Mouse (Mus musculus) heart, postnatal 0 days (tissue): Measurements from ENCODE around the gene Spata9.

ENCODE experiments used
- CTCF ChIP-seq: IDR thresholded peaks from 2 replicates; pipeline ENCODE4 v1.5.1; 2016; ENCODE audit warnings: antibody characterized with exemption, control low read depth, low read depth
- EP300 ChIP-seq: IDR thresholded peaks from 2 replicates; pipeline ENCODE4 v1.6.1; 2016; ENCODE audit warnings: antibody characterized with exemption, low read depth

GRCm38 (mm10) chr13:76018844-76019400 is 52.0 kb downstream of the Spata9 start:
- TF ChIP-seq CTCF: no peak
- no peak for TF ChIP-seq EP300
